Mouse (Mus musculus) B cell, adult 2 months (primary cell): ENCODE results near the gene Tsacc.
A peak's percentile ranks its signal among the peaks of the same experiment; 100 is the strongest.
"Not testable (repeated sequence)": the region's sequence is repeated elsewhere in the genome, so short reads cannot be mapped to it uniquely, and the experiment has no call there.

ENCODE experiments used
- DNase-seq, 2 experiments: peaks; one replicate each; pipeline ENCODE4 v3.0.0; 2022

The Tsacc gene

GRCm38 (mm10) chr3:88281141-88281916, 15.5 kb downstream of the Tsacc start:
- not testable (repeated sequence) for DNase-seq

DNA sequence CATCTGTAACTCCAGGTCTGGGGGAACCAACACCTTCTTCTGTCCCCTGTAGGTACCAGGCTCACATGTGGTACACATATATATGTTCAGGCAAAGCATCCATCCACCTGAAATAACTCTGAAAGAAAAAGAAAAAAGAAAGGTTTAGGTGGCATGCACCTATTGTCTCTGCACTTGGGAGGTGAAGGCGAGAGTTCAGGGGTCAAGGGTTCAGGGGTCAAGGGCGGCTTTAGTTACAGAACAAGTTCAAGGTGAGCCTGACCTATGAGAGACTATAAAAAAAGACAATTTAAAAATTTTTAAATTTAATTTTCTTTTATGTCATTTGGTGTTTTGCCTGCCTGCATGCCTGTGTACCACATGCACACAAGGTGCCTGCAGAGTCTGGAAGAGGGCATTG, 16.8 kb downstream of the Tsacc start:
- no peak for DNase-seq

GRCm38 (mm10) chr3:88276529-88277143, 20.2 kb downstream of the Tsacc start:
- DNase-seq, result no peak

- DNase-seq, result no peak
Measured at GRCm38 (mm10) chr3:88276121-88276520, 20.7 kb downstream of the Tsacc start.

GRCm38 (mm10) chr3:88274002-88274401, 22.8 kb downstream of the Tsacc start:
- peak in 1 of 2 experiments; percentile 27 for DNase-seq

DNA sequence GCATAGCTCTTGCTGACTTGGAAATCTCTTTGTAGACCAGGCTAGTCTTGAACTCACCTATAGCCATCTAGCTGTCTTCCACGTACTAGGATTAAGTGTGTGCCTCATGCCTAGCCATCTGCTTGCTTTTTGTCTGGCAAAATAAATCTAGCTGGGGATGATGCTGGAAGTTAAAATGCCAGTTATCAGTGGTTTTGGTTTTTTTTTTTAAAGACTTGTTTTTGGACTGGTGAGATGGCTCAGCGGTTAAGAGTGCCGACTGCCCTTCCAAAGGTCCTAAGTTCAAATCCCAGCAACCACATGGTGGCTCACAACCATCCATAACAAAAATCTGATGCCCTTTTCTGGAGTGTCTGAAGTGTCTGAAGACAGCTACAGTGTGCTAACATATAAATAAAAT, 24.9 kb downstream of the Tsacc start:
- DNase-seq, result no peak

- DNase-seq, result not testable (repeated sequence)
Measured at GRCm38 (mm10) chr3:88271298-88271697, 25.5 kb downstream of the Tsacc start.

- no peak for DNase-seq
Measured at GRCm38 (mm10) chr3:88268991-88269390, 27.8 kb downstream of the Tsacc start.

GRCm38 (mm10) chr3:88268014-88268413, 28.8 kb downstream of the Tsacc start:
- DNase-seq, result not testable (repeated sequence)

DNA sequence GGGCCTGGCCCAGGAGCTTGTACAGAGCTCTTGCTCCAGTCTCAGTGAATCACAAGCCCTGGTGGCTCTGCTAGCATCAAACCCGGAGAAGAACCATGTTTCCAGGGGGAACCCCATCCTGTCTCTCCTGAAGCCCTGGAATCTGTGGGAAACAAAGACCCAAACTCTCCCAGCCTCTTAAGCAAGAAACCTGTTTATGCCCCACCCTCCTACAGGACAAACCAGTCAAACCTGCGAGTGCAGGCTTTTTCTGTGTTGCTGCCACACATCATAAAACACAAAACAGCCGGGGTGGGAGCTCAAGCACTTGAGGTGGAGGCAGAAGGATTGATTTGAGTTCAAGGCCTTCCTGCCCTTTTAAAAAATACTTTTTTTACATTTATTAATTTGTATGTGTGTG, 34.5 kb downstream of the Tsacc start:
- no peak for DNase-seq

- no peak for DNase-seq
Measured at GRCm38 (mm10) chr3:88256382-88256781, 40.4 kb downstream of the Tsacc start.

GRCm38 (mm10) chr3:88255950-88256349, 40.8 kb downstream of the Tsacc start:
- no peak for DNase-seq

DNA sequence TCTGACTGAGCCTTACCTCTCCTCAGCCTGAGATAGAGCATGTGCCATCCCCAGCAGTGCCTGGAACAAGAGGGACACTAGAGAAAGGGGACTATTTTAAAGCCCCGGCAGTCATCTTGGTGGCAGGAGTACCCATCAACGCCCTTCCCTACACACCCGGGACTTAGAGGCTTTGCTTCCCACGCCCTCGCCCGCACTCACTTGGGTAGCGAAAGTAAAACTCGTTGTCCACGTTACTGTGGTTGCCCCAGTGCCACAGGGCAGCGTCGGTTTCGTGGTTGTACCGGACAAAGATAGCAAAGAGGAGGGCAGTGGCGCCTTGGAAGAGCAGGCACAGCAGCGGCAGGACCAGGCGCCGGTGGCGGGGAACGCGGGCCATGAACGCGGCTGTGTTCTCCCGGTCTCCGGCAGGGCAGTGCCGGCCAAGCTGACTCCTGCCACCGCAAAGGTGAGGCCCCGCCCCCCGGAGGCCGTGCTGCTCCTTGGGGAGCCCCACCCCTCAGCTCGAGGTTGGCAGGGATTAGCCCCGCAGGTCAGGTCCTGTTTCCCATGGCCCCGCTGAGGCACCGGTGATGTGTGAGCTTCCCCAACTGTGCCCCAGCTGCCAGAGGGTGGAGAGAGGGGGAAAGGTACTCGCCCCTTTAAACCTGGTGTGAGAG, 42.4 kb downstream of the Tsacc start, which contains the start of gene Rhbg:
Rhbg (minus strand) TSS at position 442 of the 659 bp plus-strand sequence.
- DNase-seq, result peak; percentile 49 to 53

DNA sequence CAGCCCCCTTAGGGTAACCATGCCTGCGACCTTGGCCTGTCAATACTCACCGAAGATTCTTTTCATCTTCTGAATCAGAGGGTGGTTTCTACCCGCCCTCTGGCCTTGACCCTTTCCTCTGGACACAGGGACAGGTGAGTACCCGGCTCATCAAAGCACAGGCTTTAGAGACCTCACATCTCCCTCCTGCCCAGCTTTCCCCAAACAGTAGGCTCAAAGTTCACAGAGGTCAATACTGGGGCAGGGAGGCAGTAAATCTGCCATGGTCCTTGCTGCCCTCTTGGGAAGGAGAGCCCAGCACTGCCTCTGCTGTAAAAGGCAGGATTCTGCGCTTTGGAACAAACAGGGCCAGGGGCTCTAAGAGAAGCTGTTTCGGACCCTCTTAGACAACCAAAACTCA, 44.1 kb downstream of the Tsacc start:
- no peak for DNase-seq

DNA sequence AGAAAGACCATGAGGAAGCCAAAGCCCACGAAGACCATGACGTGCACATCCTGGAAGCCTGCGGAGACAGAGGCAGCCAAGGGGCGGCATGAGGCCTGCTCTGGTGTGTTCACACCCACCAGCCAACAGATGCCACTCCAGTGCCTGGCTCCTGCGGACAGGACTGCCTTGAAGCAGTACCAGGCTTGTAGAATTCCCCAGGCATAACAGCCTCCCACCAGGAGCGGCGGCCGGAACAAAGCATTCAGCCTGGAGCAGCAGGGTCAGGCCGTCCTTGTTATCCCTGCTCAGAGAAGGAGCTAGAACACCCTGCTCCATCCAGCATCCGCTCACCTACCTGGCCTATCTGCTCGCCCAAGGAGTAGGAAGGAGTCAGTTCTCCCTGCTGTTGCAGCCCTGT, 48.4 kb downstream of the Tsacc start:
- no peak for DNase-seq

DNA sequence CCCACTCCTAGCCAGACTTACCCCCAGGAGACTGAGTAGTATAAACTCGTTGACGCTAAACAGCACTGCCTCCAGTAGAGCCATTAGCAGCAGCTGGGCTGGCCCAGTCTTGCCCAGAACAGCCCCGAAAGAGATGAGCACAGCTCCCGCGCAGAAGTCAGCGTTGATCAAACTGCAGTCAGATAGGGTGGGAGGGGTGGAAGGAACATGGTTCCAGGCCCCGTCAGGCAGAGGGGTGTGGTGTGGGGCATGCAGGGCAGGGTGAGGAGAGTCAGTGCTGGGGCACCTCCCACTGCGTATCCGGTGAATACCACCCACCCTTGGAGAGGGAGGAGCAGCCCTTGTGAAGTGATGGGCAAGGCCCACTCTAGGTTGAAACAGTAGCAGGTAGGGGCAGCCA, 49.1 kb downstream of the Tsacc start:
- no peak for DNase-seq

GRCm38 (mm10) chr3:88245811-88246210, 51.0 kb downstream of the Tsacc start:
- peak; percentile 92 for DNase-seq

DNA sequence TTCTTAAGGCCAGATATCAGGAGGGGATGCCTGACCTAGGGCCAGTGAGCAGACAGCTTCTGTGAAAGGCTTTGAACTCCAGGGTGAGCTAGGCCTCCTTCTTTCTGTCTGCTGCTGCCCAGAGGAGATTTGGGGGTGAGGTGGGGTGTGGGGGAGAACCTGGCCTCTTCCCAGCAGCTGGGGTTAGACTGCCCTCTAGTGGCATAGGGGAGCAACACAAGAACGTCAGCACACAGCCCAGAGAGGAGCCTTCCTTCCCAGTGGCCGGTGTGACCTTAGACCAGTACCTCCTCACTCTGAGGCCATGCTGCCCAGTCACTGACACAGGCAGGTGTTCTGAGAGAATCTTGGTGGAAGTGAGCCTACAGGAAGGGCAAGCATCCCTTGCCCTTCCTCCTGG, 52.7 kb downstream of the Tsacc start:
- peak; percentile 79 to 80 for DNase-seq

DNA sequence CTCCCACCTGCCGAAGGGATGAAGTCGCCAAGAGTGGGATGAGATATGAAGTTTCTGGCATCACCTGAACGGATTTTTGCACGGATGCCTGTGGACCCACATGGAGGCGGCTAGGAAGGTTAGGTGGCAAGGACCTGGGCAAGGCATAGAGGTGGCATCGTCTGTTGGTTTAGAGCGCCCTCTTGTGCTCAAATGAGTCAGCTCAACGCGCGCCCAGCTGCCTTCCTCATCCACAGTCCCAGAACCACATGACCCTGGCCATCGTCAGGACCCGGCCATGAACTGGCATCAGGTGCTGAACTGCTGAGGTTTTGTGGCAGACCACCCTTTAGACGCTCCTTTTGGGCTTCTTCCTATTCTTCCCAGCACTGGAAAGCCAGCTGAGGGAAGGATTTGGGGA, 54.3 kb downstream of the Tsacc start:
- DNase-seq, result peak; percentile 84 to 85

- DNase-seq, result no peak
Measured at GRCm38 (mm10) chr3:88241045-88241786, 55.6 kb downstream of the Tsacc start.

DNA sequence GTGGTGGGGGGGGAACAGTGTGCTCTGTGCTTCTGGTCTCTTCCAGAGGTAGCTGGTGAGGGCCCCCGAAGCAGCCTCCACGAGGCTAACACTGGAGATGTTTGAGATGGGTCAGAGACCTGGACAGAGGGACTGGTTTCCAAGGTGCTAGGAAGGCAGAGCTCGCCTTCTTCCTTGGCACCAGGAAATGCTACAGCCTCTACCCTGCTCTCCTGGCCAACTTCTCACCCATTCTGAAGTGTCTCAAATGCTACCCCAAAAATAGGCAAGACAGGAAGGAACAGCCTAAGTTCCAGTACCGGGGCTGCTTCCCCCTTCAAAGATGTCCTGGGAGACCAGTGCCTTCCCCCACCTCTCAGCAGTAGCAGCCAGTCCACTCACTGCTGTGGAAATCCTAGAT, 57.4 kb downstream of the Tsacc start:
- no peak for DNase-seq

GRCm38 (mm10) chr3:88238866-88239391, 57.9 kb downstream of the Tsacc start:
- no peak for DNase-seq
